Mouse (Mus musculus) liver, embryonic 14.5 days (tissue): Measurements from ENCODE around the gene Gm43064.

Experiments used
- CTCF ChIP-seq: IDR thresholded peaks from 2 replicates; pipeline ENCODE4 v1.5.1; 2016; ENCODE audit warnings: antibody characterized with exemption, low read depth, control low read depth
- EP300 ChIP-seq: IDR thresholded peaks from 2 replicates; pipeline ENCODE4 v1.6.1; 2016; ENCODE audit warnings: antibody characterized with exemption, low read depth

- no peak for TF ChIP-seq CTCF
- no peak for TF ChIP-seq EP300
These were observed 36.5 kb upstream of the Gm43064 start for GRCm38 (mm10) chr3:103772846-103773245.
